Mouse (Mus musculus): ENCODE data around the gene 1700025G04Rik.

DNA sequence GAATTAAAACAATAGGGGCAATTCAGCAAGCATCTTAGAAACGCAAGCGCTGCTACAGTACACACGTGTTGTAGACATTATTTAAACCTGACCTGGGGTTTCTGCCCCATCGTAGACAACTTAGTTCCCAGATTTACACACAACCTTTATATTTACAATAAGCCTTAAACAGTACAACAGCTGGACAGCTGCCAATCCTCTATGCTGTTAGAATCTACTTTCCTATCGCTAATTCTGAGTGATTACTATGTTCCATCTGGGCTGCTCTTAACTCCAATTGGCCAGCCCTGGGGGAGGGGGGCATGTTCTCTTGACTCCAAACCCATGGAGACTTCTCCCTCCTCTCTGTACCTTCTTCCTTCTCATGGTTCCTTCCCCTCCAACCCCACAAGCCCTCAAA is 11.8 kb upstream of the 1700025G04Rik start:
- TF ChIP-seq CTCF (conservative IDR thresholded peaks at IDR 0.05; ENCODE audit: low read length) (no peak), NANOG (IDR thresholded peaks at IDR 0.05; ENCODE audit: borderline replicate concordance, low read length) (no peak)
